Mouse (Mus musculus) adrenal gland, postnatal 36 days (tissue): ENCODE measurements around the gene Aldh3b2. TPM values are rescaled to one million over a fixed set of nuclear protein-coding genes. Genes with fewer than 3 reads are reported as not detected.

Experiments used
- DNase-seq, 2 experiments: peaks; one replicate each; pipeline ENCODE4 v3.0.0; 2021; ENCODE audit warnings: mixed read lengths in 1 of 2
- long read RNA-seq, 2 experiments: library from polyadenylated mRNA; stranded (forward); transcript quantifications; one replicate each; pipeline ENCODE4 v2.0.0; 2021; ENCODE audit warnings: borderline sequencing depth in 2 of 2
- total RNA-seq, 2 experiments: library from RNA; stranded (reverse); gene quantifications; 2 replicates each; pipeline ENCODE4 v1.2.3; 2021

Aldh3b2 gene
- 10 to 100 TPM in 1 of 2 experiments, 1 to 10 TPM in 1; 4.6 to 13.8 TPM for total RNA-seq
- long read RNA-seq, experiment 1, transcript Aldh3b2-201 (10 exons, 2,142 nt) = major isoform, 5 of 5 reads
- long read RNA-seq, experiment 1, partial matches to known transcripts = 0 of 5 reads
- long read RNA-seq, experiment 1, other reads (novel, unspliced or antisense) = 0 of 5 reads
- long read RNA-seq, experiment 2, partial matches to known transcripts = 0 of 1 reads
- long read RNA-seq, experiment 2, other reads (novel, unspliced or antisense) = 0 of 1 reads

GRCm38 (mm10) chr19:3972229-3972628 lies at the start of gene Aldh3b2:
TSS of gene Aldh3b2 (plus strand) at chr19:3972328.
- DNase-seq = no peak

- no peak for DNase-seq
Observed at GRCm38 (mm10) chr19:3922661-3923371, 49.3 kb upstream of the Aldh3b2 start.

GRCm38 (mm10) chr19:3923586-3923985 lies 48.5 kb upstream of the Aldh3b2 start:
- DNase-seq = no peak

GRCm38 (mm10) chr19:3924190-3924589 lies 47.9 kb upstream of the Aldh3b2 start:
- peak; percentile 73 to 75 for DNase-seq

GRCm38 (mm10) chr19:3924868-3925267 lies 47.3 kb upstream of the Aldh3b2 start:
- no peak for DNase-seq

GRCm38 (mm10) chr19:3925859-3926258 lies 46.3 kb upstream of the Aldh3b2 start:
- no peak for DNase-seq

GRCm38 (mm10) chr19:3926279-3926678 lies 45.8 kb upstream of the Aldh3b2 start:
- no peak for DNase-seq

GRCm38 (mm10) chr19:3926685-3927084 lies 45.4 kb upstream of the Aldh3b2 start:
- no peak for DNase-seq

GRCm38 (mm10) chr19:3927989-3928388 lies 44.1 kb upstream of the Aldh3b2 start:
- no peak for DNase-seq

GRCm38 (mm10) chr19:3928779-3929178 lies 43.3 kb upstream of the Aldh3b2 start:
- no peak for DNase-seq

- DNase-seq = peak; percentile 98
Observed at GRCm38 (mm10) chr19:3929211-3929941, 42.8 kb upstream of the Aldh3b2 start, which contains the start of gene Aldh3b1. TSS of gene Aldh3b1 (minus strand) at chr19:3929808.

GRCm38 (mm10) chr19:3930262-3931057 lies 41.7 kb upstream of the Aldh3b2 start:
- DNase-seq = no peak

- DNase-seq = no peak
Observed at GRCm38 (mm10) chr19:3931716-3932115, 40.4 kb upstream of the Aldh3b2 start.

- DNase-seq = peak; percentile 88
Observed at GRCm38 (mm10) chr19:3935032-3935895, 36.9 kb upstream of the Aldh3b2 start, which contains the start of gene Unc93b1. TSS of gene Unc93b1 (plus strand) at chr19:3935186.

GRCm38 (mm10) chr19:3935896-3936850 lies 36.0 kb upstream of the Aldh3b2 start:
- peak; percentile 75 to 84 for DNase-seq

- no peak for DNase-seq
Observed at GRCm38 (mm10) chr19:3942315-3942714, 29.8 kb upstream of the Aldh3b2 start.

- peak; percentile 60 to 67 for DNase-seq
Observed at GRCm38 (mm10) chr19:3942986-3943735, 29.0 kb upstream of the Aldh3b2 start.

GRCm38 (mm10) chr19:3945872-3946564 lies 26.1 kb upstream of the Aldh3b2 start:
- peak; percentile 49 to 53 for DNase-seq
